Mouse (Mus musculus): ENCODE measurements at regions not wholly inside any gene's neighbourhood (a gene's known extent, or its start where the extent isn't known, plus 50 kb on each side); places are given as distances from the start of the nearest gene placed in this dataset.

DNA sequence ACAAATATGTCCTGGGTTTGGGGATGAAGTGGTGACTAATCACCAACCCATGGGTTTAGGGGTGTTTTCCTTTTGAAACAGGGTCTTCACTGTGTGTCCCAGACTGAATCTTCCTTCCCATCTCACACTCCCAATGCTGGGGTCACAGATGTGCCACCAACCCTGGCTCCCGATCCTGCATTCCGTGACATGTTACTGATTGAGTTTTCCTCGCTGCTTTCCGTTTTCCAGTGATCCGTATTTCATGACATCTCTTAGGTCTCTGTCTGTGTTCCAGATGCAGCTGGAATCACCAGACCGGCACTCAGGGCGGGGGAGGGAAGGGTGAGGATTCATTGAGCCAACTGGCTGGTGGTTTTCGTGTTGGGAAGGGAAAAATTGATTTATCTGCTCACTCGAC is 157.1 kb downstream of the Opa1 start:
- TF ChIP-seq CTCF (IDR thresholded peaks at IDR 0.05; ENCODE audit: borderline replicate concordance, extremely low read depth, insufficient read depth, insufficient read length) (no peak), POLR2A (IDR thresholded peaks at IDR 0.05; ENCODE audit: borderline replicate concordance, extremely low read depth, insufficient read depth, insufficient read length, poor library complexity, severe bottlenecking) (no peak)

All from brain, embryonic 14.5 days (tissue).